Mouse (Mus musculus) testis, adult 2 months (tissue): ENCODE measurements at regions not wholly inside any gene's neighbourhood (a gene's known extent, or its start where the extent isn't known, plus 50 kb on each side); places are given as distances from the start of the nearest gene placed in this dataset.

Experiments used
- CTCF ChIP-seq: fragments of 200-500 bp; IDR thresholded peaks from 2 replicates; pipeline ENCODE4 v1.5.1; 2012; ENCODE audit warnings: low read depth, mild to moderate bottlenecking, inconsistent platforms, low read length, moderate library complexity; ENCODE audit not compliant: control insufficient read depth, insufficient read depth, insufficient replicate concordance
- POLR2A ChIP-seq: fragments of 200-500 bp; IDR thresholded peaks from 2 replicates; pipeline ENCODE4 v1.6.1; 2012; ENCODE audit warnings: low read depth, mild to moderate bottlenecking, inconsistent platforms, low read length, moderate library complexity; ENCODE audit not compliant: control insufficient read depth

DNA sequence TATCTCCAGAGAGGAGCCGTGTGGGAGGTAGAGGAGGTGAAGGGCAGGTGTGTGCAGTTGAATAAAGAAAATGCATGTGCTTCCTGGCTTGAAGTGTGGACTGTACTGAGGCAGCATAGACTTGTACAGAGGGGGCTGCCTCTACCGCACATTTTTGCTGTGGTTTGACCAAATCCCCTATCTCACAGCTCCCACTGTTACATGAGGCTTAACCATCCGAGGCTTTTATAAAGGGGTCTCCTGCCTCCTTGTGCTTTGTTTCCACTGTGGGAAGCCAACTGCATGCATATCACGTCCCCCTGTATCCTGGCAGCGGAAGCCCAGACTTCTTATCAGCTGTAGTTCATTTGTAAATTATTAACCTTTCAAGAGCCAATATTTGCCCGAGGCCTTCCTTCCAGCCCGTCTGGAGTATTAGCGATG lies 53.6 kb upstream of the Camk1g start:
- TF ChIP-seq POLR2A (no peak), CTCF (no peak)
